Mouse (Mus musculus): ENCODE results near the gene Zfp687. TPM values are rescaled to one million over a fixed set of nuclear protein-coding genes. Genes with fewer than 3 reads are reported as not detected.
"Not testable (repeated sequence)": the region's sequence is repeated elsewhere in the genome, so short reads cannot be mapped to it uniquely, and the experiment has no call there.

Gene Zfp687
- polyA plus RNA-seq, 1 experiment: 12.7 TPM

DNA sequence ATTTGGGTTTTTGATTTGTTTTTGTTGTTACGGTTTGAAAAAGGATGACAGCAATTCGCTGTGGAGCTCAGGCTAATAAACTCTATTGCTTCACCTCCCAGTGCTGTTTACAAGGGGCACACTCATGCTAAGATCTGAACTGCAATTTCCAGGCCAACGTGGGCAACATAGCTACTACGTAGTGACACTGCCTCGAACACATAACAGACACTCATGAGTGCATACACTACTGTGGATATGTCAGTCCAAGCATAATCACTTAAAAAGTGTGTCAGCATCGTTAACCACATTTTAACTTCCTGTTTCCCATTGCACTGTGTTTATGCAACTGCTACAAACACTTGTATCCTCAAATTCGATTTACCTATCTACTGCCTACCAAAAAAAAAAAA lies 27.6 kb upstream of the Zfp687 start:
- no peak for TF ChIP-seq CTCF (IDR thresholded peaks at IDR 0.05; ENCODE audit: low read depth, low read length)
- TF ChIP-seq POLR2A (IDR thresholded peaks at IDR 0.05; ENCODE audit: borderline replicate concordance, low read depth, low read length): no peak
- Histone ChIP-seq H3K4me1 (ENCODE audit: control insufficient read depth, insufficient read depth, low read length) (peaks cover 18% of the 10 kb centered on the region), H3K4me3 (ENCODE audit: insufficient read depth, low read length) (peak overlapping the region; percentile 87), H3K27ac (ENCODE audit: insufficient read depth, low read depth, low read length) (peak overlapping the region; percentile 86)

DNA sequence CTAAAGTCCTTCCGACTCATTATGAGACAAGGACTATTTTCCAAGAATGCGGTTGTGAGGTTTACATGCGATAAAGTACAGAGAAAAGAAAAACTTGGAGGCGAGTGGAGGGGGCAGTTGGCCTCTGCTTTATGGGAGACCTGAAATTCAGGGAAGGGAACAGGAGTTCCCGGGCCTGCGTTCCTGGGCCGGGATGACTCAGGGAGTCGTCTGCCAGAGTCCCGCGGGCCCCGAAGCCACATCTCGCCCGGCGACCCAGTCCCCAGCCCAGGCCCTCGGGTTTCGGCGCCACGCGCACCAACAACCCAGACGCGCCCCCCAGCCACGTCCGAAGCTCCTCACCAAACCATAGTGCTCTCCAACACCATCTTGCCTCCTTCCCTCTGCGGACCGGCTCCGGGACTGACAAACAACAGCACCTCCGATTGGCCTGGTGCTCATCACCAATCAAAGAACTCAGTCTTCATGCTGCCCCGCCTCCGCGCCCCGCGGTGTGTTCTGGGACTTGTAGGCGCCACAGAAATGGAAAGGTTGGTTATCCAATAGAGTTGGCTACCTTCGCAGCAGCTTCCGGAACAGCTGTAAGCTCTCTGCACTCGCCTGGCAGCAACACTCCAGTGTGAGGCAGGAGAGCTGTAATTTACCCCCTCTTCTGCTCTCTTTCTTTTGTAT lies 27.1 kb upstream of the Zfp687 start, which contains the start of gene Psmd4:
Psmd4 (minus strand) TSS at position 449 of the 672 bp plus-strand sequence.
- Histone ChIP-seq H3K4me3 (ENCODE audit: insufficient read depth, low read length) (peak within 1 kb of the TSS; percentile 87), H3K27ac (ENCODE audit: insufficient read depth, low read depth, low read length) (peak within 1 kb of the TSS; percentile 86), H3K4me1 (ENCODE audit: control insufficient read depth, insufficient read depth, low read length) (peaks cover 15% of the 10 kb centered on the region)
- TF ChIP-seq CTCF (IDR thresholded peaks at IDR 0.05; ENCODE audit: low read depth, low read length) (no peak), POLR2A (IDR thresholded peaks at IDR 0.05; ENCODE audit: borderline replicate concordance, low read depth, low read length) (no peak)

DNA sequence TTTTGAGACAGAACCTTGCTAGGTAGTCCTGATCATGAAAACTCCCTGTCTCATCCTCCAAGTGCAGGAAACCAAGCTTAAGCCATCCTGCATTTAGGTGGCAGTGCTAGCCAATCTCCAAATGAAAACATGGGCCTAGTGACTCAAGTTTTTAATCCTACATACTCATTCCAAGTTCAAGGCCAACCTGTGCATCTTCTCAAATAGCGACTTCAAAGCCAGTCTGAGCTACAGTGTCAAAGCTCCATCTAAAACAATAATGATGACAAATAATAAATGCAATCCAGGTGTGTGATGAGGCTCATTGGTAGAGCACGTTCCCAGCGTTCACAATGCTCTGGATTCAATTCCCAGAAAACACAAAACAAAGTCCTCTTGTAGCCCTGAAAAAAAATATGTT lies 26.4 kb upstream of the Zfp687 start:
- Histone ChIP-seq H3K4me1 (ENCODE audit: control insufficient read depth, insufficient read depth, low read length) (peaks cover 15% of the 10 kb centered on the region), H3K27ac (ENCODE audit: insufficient read depth, low read depth, low read length) (no peak overlapping the region), H3K4me3 (ENCODE audit: insufficient read depth, low read length) (peak overlapping the region; percentile 87)
- TF ChIP-seq POLR2A (IDR thresholded peaks at IDR 0.05; ENCODE audit: borderline replicate concordance, low read depth, low read length): no peak
- no peak for TF ChIP-seq CTCF (IDR thresholded peaks at IDR 0.05; ENCODE audit: low read depth, low read length)

DNA sequence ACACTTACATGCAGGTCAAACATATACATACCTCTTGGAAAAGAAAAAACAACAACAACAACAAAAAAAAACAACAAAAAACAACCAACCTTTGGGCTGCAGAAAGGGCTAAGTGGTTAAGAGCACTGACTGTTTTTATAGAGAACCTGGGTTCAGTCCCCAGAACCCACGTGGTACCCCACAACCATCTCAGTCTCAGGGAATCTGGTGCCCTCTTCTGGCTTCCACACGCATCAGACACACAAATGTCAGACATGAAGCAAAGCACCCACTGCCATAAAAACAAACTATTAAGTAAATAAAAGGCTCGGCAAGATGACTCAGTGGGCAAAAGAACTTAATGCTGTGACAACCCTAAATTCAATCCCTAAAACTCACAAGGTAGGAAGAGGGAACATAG lies 14.7 kb upstream of the Zfp687 start:
- no peak overlapping the region for H3K27ac ChIP-seq (ENCODE audit: insufficient read depth, low read depth, low read length)
- H3K4me1 ChIP-seq (ENCODE audit: control insufficient read depth, insufficient read depth, low read length): peaks cover 9% of the 10 kb centered on the region
- TF ChIP-seq CTCF (IDR thresholded peaks at IDR 0.05; ENCODE audit: low read depth, low read length) (no peak), POLR2A (IDR thresholded peaks at IDR 0.05; ENCODE audit: borderline replicate concordance, low read depth, low read length) (no peak)
- H3K4me3 ChIP-seq (ENCODE audit: insufficient read depth, low read length): no peak overlapping the region

DNA sequence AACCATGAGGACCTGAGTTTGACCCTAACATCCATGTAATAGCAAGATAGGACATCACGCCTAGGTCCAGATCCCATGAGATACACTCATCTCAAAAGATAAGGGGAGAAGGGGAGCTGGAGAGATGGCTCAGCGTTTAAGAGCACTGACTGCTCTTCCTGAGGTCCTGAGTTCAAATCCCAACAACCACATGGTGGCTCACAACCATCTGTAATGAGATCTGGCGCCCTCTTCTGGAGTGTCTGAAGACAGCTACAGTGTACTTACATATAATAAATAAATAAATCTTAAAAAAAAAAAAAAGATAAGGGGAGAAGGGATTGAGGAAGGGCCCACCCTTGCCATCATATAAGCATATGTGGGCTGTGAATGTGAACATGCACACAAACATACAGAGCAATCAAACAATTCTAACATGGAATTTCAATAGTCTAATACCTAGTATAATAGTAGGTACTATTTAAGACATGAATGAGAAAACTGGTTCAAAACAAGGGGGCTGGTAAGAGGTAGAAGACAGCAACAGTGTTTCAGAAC lies 14.1 kb upstream of the Zfp687 start:
- H3K4me1 ChIP-seq (ENCODE audit: control insufficient read depth, insufficient read depth, low read length); H3K27ac ChIP-seq (ENCODE audit: insufficient read depth, low read depth, low read length); H3K4me3 ChIP-seq (ENCODE audit: insufficient read depth, low read length): not testable (repeated sequence)

DNA sequence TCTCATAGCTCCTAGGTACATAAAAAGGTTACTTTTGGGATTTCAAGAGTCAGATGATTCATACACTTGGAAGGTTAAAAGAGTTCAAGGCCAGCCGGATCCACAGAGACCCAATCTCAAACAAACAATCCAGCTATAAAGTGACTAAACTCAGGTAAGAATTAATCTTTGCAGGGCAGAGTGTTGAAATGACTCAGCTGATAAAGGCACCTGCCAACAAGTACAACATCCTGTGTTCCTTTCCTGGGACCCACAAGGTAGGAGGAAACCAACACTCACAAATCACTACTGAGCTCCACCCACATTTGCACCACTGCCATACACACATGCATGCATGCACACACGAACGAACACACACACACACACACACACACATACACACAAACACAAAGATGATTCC lies 13.4 kb upstream of the Zfp687 start:
- Histone ChIP-seq H3K4me1 (ENCODE audit: control insufficient read depth, insufficient read depth, low read length) (peaks cover 9% of the 10 kb centered on the region), H3K27ac (ENCODE audit: insufficient read depth, low read depth, low read length) (no peak overlapping the region), H3K4me3 (ENCODE audit: insufficient read depth, low read length) (no peak overlapping the region)
- no peak for TF ChIP-seq CTCF (IDR thresholded peaks at IDR 0.05; ENCODE audit: low read depth, low read length)
- no peak for TF ChIP-seq POLR2A (IDR thresholded peaks at IDR 0.05; ENCODE audit: borderline replicate concordance, low read depth, low read length)

DNA sequence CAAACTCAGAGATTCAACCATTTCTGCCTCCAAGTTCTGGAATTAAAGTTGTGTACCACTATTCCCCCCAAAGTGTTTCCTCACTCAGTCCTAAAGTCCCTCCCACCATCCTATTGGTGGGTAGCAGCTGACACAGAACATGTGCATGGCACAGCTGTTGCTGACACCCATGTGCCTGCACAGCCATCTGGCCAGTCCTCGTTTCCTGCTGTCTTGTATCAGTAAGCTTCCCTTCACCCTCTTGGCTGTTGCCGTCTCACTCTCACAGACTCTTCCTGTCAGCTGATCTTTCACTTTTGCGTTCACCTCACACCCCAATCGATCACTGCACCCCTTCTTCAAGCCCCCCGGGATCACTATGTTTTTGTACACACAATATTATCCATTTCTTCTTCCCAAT lies 12.5 kb upstream of the Zfp687 start:
- H3K4me1 ChIP-seq (ENCODE audit: control insufficient read depth, insufficient read depth, low read length): peaks cover 9% of the 10 kb centered on the region
- peak overlapping the region; percentile 33; the same call in 1 of the 2 replicates for H3K27ac ChIP-seq (ENCODE audit: insufficient read depth, low read depth, low read length)
- H3K4me3 ChIP-seq (ENCODE audit: insufficient read depth, low read length): no peak overlapping the region
- no peak for TF ChIP-seq POLR2A (IDR thresholded peaks at IDR 0.05; ENCODE audit: borderline replicate concordance, low read depth, low read length)
- TF ChIP-seq CTCF (IDR thresholded peaks at IDR 0.05; ENCODE audit: low read depth, low read length): no peak

DNA sequence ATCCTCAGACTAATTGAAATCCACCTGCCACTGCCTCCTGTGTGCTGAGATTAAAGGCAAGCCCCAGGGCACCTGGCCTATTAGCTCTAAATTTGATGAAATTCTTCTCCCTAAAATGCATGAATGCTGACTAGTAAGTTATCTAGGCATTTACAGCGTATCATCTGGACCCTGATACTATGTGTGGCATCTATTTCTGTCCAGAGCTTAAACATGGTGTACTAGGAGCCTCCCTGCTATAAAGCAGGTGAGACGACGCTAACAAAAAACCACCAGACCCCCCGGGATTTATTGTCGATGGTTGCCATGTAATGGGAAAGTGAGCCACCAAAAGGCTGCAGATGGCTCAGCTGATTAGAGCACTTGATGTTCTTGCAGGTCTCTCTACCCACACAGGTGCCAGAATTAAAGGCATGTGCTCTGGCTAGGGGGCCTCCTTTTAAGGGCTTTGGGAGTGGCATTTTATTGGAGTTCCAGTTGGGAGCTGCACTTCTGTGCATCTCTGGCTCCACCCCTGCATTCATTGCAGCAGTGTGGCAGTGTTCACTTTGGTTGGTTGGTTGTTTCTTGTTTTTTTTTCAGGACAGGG lies 11.9 kb upstream of the Zfp687 start:
- peak overlapping the region; percentile 33; the same call in 1 of the 2 replicates for H3K27ac ChIP-seq (ENCODE audit: insufficient read depth, low read depth, low read length)
- H3K4me3 ChIP-seq (ENCODE audit: insufficient read depth, low read length): no peak overlapping the region
- peaks cover 9% of the 10 kb centered on the region for H3K4me1 ChIP-seq (ENCODE audit: control insufficient read depth, insufficient read depth, low read length)
- TF ChIP-seq POLR2A (IDR thresholded peaks at IDR 0.05; ENCODE audit: borderline replicate concordance, low read depth, low read length) (no peak), CTCF (IDR thresholded peaks at IDR 0.05; ENCODE audit: low read depth, low read length) (no peak)

DNA sequence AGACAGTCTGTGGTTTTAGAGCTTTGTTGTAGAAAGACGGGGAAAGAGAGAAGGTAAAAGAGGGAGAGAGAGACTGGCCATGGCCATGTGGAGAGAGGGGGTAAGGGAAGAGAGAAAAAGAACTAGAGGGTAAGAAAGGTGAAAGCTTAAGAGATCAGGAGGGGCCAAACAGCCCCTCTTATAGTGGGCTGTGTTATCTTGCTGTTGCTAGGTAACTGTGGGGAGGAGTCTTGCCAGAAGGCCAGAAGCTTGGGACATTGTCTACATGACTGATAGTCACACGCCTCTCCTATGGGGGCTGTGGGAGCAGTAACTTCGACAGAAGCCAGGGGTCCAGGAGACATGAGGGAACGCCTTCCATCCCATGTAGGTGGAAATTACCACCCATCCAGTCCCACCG lies 10.0 kb upstream of the Zfp687 start:
- Histone ChIP-seq H3K27ac (ENCODE audit: insufficient read depth, low read depth, low read length) (no peak overlapping the region), H3K4me1 (ENCODE audit: control insufficient read depth, insufficient read depth, low read length) (peaks cover 9% of the 10 kb centered on the region), H3K4me3 (ENCODE audit: insufficient read depth, low read length) (no peak overlapping the region)
- no peak for TF ChIP-seq CTCF (IDR thresholded peaks at IDR 0.05; ENCODE audit: low read depth, low read length)
- no peak for TF ChIP-seq POLR2A (IDR thresholded peaks at IDR 0.05; ENCODE audit: borderline replicate concordance, low read depth, low read length)

DNA sequence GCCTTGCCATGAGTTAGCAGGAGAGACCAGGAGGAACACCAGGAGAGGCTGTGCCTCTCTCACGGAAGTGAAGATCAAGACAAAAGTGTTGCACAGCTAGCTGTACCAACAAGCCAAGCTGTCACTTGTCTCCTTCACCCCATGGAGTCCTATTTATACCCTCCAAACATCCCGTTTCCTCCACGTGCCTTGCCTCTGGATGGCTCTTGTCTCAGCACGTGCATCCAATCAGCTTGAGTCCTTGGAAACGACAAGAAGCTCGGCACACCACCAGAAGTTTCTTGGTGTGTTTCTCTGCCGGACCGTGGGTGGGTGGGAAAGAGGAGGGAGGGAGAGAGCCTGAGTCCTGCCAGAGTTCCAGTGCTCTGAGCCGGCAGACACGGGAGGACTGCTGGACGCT lies 9.3 kb upstream of the Zfp687 start:
- Histone ChIP-seq H3K27ac (ENCODE audit: insufficient read depth, low read depth, low read length) (no peak overlapping the region), H3K4me1 (ENCODE audit: control insufficient read depth, insufficient read depth, low read length) (peaks cover 9% of the 10 kb centered on the region), H3K4me3 (ENCODE audit: insufficient read depth, low read length) (no peak overlapping the region)
- TF ChIP-seq CTCF (IDR thresholded peaks at IDR 0.05; ENCODE audit: low read depth, low read length): no peak
- TF ChIP-seq POLR2A (IDR thresholded peaks at IDR 0.05; ENCODE audit: borderline replicate concordance, low read depth, low read length): no peak

DNA sequence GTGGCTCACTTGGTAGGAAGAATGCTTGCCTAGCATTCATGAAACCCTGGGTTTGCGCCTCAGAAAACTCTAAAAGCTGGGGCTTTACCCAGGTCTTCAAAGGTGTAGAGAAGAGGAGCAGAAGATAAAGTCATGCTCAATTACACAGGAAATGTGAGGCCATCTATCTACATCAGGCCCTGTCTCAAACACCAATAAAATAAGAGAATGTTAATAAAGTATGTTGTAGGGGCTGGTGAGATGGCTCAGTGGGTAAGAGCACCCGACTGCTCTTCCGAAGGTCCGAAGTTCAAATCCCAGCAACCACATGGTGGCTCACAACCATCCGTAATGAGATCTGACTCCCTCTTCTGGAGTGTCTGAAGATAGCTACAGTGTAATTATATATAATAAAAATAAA lies 5.7 kb upstream of the Zfp687 start:
- H3K4me3 ChIP-seq (ENCODE audit: insufficient read depth, low read length); H3K4me1 ChIP-seq (ENCODE audit: control insufficient read depth, insufficient read depth, low read length); H3K27ac ChIP-seq (ENCODE audit: insufficient read depth, low read depth, low read length): not testable (repeated sequence)
